Mouse (Mus musculus) heart, postnatal 4 days (tissue): Measurements from ENCODE around the gene Lmod3. TPM values are rescaled to one million over a fixed set of nuclear protein-coding genes. Genes with fewer than 3 reads are reported as not detected.

Source experiments
- DNase-seq: peaks from one replicate; pipeline ENCODE4 v3.0.0; 2021
- total RNA-seq, 2 experiments: library from RNA; stranded (reverse); gene quantifications; 2 replicates each; pipeline ENCODE4 v1.2.3; 2021

The Lmod3 gene
- 10 to 100 TPM; 47.8 to 48.0 TPM for total RNA-seq

DNA sequence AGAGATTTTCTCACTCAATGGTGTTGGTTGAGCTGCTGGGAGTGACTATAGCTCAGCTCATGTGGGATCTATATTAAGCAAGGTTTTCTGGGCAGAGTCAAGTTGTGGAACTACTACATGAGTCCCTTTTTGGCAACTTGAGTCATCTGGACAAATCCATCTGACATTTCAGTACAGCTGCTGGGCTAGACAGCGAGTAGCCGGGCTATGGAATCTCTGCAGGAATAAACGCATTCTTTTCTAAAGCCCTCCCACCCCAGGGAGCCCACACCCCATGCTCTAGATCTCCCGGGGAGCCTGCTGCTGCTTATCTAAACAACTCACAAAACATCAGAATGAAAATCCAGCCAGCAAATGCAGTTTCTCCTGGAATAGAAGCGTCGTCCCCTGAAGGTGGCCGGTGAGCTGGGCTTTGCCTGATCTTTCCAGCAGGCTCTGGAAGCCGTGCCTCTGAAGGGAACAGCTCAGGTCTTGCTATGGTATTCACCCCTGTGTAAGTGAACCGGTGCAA, at the start of gene Lmod3:
Lmod3 (minus strand) TSS at position 49 of the 511 bp plus-strand sequence.
- peak; percentile 51 for DNase-seq

DNA sequence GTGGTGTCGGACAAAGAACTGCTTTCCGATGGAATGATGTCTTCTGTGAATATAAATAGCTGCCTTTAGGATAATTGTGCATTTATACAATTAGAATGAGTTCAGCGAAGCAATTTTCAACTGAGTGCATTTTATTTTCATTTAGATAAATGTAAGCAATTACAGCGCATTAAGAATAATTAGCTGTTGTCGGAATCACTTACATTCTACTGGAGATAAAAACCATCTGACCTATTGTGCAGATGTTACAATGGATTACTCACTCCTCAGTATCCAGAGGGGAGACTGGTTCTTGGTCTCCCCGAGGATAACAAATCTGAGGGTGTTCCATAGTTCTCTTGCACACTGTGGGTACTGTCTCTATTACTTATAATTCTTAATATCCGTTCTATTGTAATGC, 49.7 kb upstream of the Lmod3 start:
- no peak for DNase-seq

GRCm38 (mm10) chr6:97300659-97301058, 48.1 kb upstream of the Lmod3 start:
- no peak for DNase-seq

DNA sequence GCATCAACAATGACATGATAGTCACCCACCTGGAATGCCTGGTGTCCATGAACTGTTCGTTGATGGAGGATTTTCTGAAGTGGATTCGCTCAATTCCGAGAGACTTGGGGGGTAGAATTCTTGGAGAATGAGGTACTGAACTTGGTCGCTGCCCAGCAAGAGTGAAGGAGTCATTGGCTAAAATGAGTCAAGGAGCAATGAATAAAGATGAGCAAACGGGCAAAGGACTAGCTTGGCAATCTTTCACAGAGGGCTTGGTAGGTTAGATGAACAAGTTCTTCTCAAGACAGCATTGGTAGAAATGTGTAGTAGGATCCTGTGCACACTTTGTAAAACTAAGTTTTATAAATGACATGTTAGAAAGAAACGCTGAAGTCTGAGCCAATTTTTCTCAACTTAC, 47.6 kb upstream of the Lmod3 start:
- no peak for DNase-seq

DNA sequence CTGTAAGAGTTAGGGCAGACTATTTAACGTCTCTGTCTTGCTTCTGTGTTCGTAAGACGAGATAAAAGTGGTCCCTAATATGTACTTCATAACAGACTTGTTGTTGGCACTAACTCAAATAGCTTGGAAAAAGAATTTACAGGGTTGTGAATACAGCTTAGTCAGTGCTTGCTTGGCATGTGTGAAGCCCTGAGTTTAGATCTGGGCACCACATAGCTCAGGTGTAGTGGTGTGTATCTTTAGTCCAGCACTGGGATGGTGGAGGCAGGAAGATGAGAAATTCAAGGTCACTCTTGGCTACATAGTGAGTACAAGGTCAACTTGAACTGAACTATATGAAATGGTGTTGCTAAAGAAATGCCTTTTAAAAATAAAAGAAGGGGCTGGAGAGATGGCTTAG, 44.6 kb upstream of the Lmod3 start:
- no peak for DNase-seq

GRCm38 (mm10) chr6:97295866-97296527, 43.4 kb upstream of the Lmod3 start:
- no peak for DNase-seq

DNA sequence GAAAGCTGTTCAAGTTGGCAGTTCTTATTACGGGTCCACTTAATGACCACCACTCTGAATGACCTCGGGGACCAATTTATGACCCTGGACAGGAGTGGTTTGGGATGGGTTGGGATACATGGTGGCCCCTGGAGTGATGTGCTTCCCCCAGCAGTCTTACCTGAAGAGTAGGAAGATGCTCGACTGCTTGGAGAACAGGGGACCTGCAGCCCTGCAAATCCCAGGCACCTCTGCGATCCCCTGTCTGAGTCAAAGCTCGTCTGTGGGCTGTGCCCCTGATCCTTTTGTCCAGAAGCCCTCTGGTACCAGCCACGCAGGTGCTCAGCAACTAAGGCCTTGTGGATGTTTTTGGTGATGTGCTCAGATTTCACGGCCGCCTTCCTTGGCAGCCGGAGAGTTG, 42.9 kb upstream of the Lmod3 start:
- no peak for DNase-seq

DNA sequence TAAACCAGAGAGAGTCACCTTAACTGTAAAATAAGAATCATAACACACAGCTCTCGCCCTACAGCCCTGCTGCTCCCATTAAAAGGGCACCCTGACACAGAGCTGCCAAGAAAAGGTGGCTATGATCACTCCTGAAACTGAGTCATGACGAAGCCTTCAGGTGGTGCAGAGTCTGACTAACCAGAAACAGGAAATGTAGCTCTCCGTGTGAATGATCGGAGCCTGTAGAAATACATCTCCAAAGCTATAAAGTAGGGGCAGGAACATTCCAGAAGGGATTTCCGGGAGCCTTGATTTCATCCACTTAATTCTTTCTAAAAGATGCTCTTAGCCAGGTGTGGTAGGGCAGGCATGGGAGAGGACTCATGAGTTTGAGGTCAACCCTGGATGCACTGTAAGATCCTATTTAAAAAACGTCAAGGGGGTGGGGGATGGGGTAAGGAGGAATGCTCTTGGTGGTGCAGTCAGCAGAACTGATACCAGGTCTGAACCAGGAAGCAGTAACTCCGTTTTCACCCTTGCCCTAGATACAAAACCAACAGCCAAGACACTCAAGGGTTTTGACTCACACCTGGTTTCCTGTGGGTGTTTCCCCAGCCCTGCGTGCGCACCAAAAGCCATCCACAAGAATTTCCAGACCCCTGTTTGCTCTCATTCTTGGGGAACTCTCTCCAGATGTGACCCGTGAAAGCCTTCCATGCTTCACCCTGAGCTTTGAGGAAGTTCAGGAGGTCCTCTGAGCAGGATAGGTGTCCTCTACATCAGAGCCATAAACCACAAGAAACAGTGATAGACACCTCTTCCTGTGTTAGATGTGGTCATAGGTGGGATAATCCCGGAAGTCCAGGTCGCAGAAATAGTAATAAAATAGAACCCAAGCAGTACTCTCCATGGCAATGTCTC, 41.4 kb upstream of the Lmod3 start:
- no peak for DNase-seq

GRCm38 (mm10) chr6:97292894-97293293, 40.3 kb upstream of the Lmod3 start:
- DNase-seq, result no peak

GRCm38 (mm10) chr6:97292096-97292495, 39.5 kb upstream of the Lmod3 start:
- DNase-seq, result no peak

- DNase-seq, result no peak
Measured at GRCm38 (mm10) chr6:97291159-97291908, 38.8 kb upstream of the Lmod3 start.

GRCm38 (mm10) chr6:97290687-97291086, 38.1 kb upstream of the Lmod3 start:
- no peak for DNase-seq

GRCm38 (mm10) chr6:97289838-97290237, 37.3 kb upstream of the Lmod3 start:
- DNase-seq, result no peak

DNA sequence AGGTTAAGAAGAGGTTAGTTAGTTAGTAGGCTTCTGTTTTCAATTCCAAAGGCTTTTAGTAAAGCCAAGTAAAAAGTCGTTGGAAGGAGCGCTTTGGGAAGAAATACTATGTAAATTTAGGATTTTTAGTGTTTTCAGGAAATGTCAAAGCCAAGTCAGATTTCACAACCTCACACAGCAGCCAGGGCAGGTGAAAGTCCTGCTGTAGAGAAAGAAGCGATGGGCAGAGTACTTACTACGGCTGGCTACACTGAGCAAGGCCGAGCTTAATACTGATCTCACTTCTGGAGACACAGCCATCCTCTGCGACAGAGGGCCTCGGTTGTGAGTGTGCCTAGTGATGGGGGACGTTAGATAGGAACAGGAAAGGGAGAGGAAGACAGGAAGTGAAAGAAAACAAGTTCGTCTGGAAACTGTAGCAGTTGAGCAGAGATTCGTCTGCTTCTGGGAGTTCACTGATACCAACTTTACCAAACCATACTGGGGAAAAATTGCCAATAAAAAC, 36.8 kb upstream of the Lmod3 start:
- no peak for DNase-seq

DNA sequence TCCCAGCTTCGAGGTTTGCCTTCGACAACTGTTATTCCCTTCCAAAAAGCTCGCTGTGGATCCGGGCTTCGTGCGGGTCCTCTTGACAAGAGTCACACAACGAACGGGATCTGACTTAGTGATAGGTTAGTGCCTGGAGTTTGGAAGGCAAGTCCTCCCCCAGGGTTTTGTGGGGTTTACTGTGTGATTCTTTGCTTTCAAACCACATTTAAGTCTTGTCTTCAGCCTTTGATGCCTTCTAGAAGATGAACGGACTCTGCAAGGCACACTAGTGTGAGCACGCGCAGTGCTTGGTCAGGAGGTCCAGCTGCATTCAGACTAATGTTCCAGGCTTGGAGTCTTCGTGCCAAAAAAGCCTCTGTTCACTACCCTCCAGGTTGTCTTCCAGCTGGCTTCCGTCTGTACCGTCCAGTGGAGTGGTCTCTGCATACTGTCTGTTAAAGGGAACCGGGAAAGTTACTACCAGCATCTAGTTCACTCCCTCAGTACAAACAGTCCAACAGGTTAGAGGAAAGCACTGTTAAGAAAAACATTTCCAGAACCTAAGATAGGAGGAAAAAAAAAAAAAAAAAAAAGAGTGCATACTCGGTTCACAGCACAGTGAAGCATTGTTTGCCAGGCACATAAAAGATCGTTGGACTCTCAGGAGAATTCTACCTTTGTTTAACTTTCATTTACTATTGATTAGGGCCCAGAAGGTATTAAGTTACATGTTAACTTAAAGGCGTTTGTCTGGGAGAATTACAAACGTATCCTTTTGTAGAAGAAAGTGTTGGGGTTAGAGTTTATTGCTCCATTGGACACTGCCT, 35.7 kb upstream of the Lmod3 start:
- DNase-seq, result no peak

GRCm38 (mm10) chr6:97286332-97286731, 33.8 kb upstream of the Lmod3 start:
- no peak for DNase-seq

DNA sequence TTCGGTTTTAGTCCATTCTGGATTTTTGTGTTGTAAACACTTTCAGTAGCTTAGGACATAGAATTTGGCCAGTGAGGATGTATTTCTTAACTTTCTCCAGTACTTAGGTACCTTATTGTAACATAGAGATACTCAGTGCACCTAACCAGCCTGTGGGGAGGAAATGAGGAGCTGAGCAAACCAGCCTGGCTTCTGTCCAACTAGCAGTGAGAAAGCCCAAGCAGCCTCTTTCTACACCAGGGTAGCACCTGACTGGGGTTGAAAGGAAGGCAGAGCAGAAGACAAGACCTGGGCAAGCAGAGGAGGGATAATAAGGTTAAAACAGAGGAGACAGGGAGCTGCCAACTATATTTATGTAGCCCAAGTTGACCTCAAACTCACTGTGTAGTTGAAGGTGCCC, 31.1 kb upstream of the Lmod3 start:
- no peak for DNase-seq

DNA sequence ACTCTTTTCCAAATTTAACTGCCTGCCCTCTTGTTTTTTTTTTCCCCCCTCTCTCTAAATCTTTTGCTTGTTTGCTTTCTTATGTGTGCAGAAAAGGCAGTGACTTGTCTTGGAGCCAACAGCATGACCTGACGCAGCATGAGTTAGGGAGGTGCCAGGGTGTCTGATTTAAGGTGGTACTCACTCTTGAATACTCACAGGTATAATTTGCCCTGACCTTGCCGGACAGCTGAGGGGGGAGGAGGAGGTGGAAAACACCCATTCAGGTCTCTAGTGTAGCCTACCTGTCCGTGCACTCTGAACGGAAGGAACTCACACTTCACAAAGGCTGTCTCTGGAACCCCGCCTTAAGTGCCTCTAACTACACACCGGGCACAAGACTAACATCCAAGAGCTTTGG, 26.3 kb upstream of the Lmod3 start:
- DNase-seq, result peak; percentile 13

DNA sequence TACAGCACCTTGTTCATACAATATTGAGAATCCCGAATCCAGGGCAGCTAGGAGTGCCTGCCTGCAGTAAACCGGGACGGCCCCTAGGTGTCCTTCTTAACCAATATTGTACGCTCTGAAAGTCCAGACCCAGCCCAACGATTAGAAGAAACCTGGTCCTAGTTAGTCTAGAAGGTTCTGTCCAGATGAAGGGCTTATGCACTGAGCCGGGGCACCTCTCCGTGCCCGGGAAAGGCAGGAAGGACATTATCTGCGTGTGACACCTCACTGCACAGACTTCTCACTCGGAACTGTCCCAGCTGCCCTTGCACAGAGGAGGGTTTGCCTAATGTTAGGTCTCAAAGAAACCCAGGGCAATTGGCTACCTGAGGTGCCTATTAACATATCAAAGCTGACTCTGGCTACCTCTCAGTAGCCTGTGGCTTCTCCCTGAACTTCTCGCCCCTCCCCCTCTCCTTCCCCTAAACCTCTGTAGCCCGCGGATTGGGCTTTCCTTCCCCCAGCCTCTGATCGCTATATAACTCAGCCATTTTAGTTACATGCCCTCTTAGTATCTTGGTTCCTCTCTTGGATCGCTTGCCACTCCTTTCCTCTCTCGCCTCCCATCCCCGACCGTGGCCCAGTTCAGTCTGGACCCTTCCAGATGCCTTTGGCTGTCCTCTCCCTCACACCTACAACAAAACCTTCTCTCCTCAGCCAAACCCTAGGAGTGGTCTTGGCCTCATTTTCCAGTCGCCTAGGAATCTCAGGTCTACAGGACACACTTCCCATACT, 25.6 kb upstream of the Lmod3 start:
- DNase-seq, result peak; percentile 86

GRCm38 (mm10) chr6:97276890-97277497, 24.4 kb upstream of the Lmod3 start:
- no peak for DNase-seq

GRCm38 (mm10) chr6:97276366-97276765, 23.8 kb upstream of the Lmod3 start:
- peak; percentile 47 for DNase-seq
